Mouse (Mus musculus) G1E (cell line): ENCODE results near the gene Shkbp1.

Experiments
- CTCF ChIP-seq: IDR thresholded peaks from 2 replicates; pipeline ENCODE4 v1.5.1; 2012; ENCODE audit warnings: low read depth, low read length, inconsistent platforms, mixed read lengths
- GATA1 ChIP-seq: IDR thresholded peaks from 2 replicates; pipeline ENCODE4 v1.6.1; 2012; ENCODE audit warnings: borderline replicate concordance, low read length, inconsistent platforms, mixed read lengths
- TAL1 ChIP-seq: conservative IDR thresholded peaks from 2 replicates; pipeline ENCODE4 v1.6.1; 2012; ENCODE audit warnings: low read depth, low read length, inconsistent platforms, mixed read lengths

DNA sequence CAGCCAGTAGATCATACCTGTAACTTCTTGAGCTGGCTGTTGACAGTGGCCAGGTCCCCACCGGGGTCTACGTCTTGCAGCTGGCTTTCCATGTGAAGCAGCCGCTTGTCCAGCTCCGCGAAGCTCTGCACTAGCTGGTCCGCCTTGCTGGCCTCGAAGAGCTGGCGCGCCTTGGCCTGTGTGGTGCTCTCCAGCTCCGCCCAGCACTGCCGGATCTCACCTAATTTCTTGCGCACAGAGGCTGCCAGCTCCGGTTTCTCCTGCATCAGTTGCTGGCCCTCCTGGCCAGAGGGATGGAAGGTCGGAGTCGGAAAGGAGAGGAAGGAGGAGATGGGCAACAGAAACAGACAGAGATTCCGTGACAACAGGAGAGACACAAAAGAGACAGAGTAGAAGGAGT lies 35.6 kb upstream of the Shkbp1 start:
- TF ChIP-seq CTCF: no peak
- TF ChIP-seq TAL1: no peak
- no peak for TF ChIP-seq GATA1
